Mouse (Mus musculus) erythroblast, embryonic 14.5 days (primary cell): ENCODE measurements around the gene Iqcf5.

ENCODE experiments used
- GATA1 ChIP-seq: IDR thresholded peaks from 2 replicates; pipeline ENCODE4 v1.6.1; 2012; ENCODE audit warnings: low read length, inconsistent platforms, mixed read lengths
- TAL1 ChIP-seq: IDR thresholded peaks from 3 replicates; pipeline ENCODE4 v1.6.1; 2012; ENCODE audit warnings: low read length, inconsistent platforms, mixed read lengths

DNA sequence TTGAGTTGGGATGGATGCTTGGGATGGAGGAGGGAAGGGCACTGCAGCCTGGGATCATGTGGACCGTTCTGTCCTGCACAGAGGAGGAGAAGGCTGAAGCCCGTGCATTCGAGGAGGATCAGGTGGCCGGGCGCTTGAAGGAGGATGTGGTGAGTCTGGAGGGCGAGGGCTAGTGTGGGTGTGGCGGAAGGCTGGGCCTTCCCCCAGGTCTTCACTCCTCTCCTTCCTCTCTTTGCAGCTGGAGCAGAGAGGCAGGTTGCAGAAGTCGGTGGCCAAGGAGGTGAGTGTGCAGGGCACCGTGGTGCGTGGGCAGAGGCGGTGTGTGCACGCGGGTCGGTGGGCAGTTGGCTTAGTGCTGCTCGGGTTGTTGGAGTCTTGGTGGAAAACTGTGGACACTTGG is 33.3 kb upstream of the Iqcf5 start:
- TF ChIP-seq GATA1 (no peak), TAL1 (no peak)
